Mouse (Mus musculus) left cerebral cortex, adult 9 months (tissue): Measurements from ENCODE around the gene Defb26.

Experiments
- DNase-seq, 2 experiments: peaks; one replicate each; pipeline ENCODE4 v3.0.0; 2022; ENCODE audit warnings: low spot score in 2 of 2

Defb26 gene

DNA sequence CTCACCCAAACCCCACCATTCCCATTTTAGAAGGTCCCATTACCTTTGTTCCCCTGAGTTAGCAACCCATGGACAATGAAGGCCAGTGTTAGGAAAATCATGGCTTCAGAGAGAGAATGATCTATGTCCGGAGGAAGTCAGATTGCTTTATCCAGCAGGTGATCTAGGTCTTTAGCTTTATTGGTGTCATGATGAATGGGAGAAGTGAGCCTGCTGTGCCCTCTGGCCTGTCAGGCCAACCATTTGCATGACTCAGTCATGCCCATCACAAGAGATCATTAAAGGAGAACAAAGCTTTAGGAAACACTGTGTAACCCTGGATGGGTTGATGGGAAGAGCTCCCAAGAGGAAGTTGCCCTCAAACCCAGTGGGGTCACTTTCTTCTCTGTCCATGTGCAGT, at the start of gene Defb26:
TSS of gene Defb26 (minus strand) at position 101 of the 400 bp plus-strand sequence.
- DNase-seq = no peak

DNA sequence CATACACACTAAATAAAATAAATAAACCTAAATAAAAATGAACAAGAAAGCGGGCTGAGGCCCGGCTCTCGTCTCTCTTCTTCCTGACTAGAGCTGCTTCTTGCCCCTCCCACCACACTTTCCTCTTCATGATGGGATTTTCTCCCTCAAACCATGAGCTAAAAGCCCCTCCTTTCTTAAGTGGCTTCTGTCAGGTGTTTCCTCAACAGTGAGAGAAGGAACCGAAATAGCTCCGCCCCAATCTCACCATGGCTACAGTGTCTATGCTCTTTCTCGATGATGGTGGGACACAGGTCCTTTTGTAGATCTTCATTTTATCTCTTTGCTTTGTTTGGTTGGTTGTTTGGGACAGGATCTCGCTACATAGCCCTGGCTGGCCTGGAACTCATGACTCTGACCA, 45.2 kb upstream of the Defb26 start:
- DNase-seq = no peak

DNA sequence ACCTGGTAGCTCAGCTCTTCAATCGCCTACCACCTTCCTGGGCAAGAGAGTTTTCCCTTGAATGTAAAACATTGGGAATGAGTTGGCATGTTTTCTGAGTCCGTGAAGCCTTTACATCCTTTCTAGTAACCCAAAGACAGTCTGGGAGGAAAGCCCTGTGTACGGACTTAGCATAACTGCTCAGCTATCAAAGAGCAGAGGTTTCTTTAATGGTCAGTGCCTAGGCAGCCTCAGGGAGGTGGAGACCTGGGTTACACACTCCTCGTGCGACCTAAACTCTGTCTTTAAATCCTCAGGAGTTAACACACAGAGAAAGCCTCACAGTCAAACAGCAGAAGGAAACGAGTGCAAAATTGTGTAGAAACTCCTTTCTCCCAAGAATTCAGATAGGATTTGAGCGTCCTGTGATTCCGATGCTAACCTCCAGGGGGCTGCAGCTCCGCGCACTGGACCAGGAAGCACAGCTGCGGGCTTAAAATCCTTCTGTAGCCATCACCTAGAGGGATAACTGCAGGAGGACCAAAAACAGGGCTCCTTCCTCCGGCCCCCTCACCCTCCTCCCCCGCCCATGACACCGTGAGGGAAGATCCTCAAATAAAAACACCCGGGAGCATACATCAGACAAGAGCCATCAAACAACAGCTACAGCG, 42.4 kb upstream of the Defb26 start:
- peak in 1 of 2 experiments; percentile 68 for DNase-seq

DNA sequence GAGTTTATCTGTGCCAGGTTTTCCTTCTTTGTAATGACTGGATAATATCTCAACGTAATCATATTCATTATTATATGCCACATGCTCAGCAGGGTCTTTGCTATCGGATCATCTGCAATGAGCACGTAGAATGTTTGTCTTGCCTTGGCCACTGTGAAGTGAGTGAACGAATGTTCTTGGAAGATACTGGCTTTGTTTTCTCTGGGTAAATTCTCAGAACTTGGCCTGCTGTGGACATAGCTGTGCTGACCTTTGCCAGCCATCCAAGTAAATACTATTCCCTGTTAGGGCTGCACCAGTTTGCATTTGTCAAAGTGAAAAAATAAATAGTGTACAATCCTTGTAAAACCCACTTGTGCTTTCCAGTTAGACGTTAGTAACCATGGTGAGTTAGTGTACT, 36.6 kb upstream of the Defb26 start:
- DNase-seq = no peak

DNA sequence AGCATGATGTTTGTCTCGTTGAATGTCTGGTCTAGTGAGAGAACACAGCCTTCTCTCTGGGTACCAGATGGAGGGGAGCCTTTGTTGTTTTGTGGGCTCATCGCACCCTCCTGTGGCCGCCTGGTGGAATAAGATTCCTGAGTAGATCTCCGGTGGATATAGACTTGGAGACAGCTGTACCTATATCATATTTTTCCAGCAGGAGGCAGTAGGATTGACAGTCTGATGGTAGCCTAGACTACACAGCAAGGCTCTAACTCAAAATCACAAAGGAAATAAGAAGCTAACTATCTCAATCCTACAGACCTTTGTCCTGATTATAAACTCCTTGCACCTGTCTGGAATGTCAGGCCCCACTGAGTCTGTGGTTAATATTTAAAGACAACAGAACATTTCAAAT, 33.2 kb upstream of the Defb26 start:
- DNase-seq = peak; percentile 15 to 48

DNA sequence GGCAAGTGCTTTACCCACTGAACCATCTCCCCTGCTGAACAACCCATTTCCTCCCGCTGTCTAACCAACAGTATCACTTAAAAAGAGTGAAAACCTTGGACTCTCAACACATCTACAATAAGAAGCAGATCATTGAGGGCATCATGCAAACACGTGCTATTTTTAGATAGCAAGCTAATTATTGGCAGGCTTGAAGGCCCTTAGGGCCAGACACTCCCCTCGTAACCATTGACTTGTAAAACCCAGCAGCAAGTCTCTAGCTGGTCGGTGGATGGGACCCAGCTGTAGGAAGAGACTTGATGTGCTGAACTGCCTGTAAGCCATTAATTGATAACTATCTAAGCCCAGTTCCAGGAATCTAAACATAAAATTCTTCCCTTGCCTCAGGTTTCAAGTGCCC, 32.0 kb upstream of the Defb26 start:
- DNase-seq = no peak

DNA sequence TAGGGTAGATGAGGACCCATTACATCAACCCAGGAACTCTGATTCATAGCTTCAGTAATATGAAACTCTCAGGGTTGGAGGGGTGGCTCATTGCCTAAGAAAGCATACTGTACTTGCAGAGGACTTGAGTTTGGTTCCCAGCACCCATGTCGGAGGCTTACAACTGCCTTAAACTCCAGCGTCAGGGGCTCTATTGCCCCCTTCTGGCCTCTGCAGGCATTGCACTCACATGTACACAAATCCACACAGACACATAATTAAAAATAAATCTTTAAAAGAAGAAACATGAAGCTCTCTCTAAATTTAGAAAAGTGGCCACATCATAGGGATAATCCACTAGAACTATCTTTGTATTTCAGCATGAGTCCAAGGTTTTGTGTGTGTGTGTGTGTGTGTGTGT, 31.4 kb upstream of the Defb26 start:
- no peak for DNase-seq

DNA sequence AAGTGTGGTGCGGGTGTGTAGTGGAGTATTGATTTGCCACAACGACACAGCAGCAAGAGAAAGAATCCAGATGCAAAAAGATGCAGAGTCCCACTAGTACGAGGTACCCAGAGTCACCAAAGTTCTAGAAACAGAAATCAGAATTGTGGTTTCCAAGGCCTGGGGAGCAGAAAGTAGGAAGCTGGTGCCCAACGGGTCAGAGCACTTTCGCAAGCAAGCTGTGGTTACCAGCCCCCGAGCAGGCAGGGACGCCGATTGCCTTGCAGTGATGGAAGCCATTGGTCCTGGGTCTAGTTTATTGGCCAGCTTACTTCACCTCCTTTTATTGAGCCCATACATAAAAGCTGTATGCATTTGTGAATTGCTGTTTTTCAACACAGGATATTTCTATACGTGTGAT, 30.5 kb upstream of the Defb26 start:
- DNase-seq = no peak

DNA sequence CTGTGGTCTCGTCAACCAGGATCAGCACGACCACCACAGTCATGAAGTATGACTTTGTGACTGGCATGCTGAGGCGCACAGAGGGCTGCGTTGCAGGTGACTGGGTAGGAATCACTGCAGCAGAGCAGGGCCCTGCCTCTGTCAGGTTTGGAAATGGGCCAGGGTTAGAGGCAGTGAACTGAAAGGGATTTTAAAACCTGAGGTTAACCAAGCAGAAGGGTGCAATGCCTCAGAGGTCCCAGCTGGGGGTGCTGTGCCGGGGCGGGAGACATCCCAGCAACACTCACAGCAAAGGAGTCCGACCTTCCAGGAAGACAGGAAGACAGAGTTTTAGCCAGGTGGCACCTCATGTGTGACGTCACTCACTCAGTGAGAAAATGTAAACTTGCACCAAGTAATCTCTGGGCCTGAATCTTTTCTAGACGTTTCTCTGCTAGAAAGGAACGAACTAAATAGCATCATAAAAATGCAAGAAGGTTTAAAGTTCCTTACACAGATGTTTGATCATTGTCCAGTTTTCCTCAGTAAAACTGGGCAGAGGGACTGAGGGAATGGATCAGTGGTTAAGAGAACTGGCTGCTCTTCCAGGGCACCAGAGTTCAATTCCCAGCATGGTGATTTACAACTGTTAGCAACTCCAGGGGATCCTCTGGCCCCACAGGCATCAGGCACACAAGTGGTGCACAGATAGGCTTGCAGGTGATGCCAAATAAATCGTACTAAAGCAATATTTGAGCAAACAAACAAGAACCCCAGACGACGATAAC, 28.6 kb upstream of the Defb26 start, which contains the start of gene Defb29:
TSS of gene Defb29 (minus strand) at position 155 of the 767 bp plus-strand sequence.
- DNase-seq = no peak

DNA sequence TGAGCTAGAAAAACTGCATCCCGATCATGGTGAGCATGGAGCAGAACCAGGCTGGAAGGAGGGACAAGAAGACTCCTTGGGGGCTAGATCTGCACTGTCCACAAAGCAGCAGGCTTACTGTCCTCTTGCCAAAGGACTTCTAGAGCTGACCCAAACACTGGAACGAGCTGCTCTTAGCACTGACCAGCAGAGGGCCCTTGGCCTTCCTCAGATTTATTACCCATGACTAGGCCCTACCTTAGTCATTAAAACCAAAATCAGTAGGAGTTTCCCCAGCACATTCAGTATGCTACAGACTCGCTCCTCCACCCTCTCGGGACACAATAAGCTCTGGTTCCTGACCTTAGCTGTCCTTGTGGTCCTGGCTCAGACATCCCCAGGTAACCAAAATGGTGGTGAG, 6.5 kb upstream of the Defb26 start, which contains the start of gene Defb28:
TSS of gene Defb28 (plus strand) at position 275 of the 400 bp plus-strand sequence.
- no peak for DNase-seq

DNA sequence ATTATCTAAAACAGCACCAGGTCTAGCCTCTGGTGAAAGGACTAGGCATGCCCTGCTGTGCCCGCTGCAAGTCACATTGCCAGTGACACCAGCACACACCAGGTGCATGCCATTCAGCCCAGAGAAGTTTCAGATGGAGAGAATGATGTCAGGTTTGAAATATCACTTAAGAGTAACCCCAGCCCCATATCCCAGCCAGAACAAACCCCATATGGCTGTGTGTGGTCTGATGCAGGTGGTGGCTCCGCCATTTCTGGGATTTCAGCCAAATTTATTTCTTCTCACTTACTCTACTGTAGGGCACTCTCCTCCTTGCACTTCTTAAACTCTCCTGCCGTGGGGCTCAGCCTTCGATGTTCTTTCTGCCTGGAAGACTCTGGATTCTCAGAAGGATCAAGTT, 4.6 kb upstream of the Defb26 start:
- no peak for DNase-seq

DNA sequence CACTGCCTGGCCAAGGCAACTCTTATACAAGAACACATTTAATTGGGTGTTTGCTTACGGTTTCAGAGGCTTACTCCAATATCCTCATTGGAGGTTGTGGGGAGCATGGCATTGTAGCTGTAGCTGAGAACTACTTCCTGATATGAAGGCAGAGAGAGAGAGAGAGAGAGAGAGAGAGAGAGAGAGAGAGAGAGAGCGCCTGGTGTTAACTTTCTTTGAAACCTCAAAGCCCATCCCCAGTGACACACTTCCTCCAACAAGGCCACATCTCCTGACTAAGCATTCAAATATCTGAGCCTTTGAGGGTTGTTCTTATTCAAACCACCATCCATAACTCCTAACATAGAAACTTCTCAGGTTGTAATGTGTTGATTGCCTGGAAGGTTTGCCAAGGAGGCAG, 7.5 kb downstream of the Defb26 start:
- no peak for DNase-seq

DNA sequence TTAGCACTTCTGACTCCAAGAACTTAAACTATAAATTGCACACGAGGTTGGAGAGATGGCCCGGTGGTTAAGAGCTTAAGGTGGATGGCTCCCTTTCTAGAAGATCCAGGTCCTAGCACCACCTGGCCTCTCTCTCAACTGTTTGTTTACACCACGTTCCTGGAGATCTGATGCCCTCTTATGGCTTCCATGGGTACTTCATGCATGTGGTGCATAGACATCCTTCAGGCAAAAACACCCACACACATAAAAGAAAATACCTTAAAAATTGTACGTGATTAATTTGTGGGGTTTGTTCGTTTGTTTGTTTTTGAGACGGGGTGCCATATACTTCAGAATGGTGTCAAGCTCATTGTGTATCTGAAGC, 10.6 kb downstream of the Defb26 start:
- DNase-seq = no peak

DNA sequence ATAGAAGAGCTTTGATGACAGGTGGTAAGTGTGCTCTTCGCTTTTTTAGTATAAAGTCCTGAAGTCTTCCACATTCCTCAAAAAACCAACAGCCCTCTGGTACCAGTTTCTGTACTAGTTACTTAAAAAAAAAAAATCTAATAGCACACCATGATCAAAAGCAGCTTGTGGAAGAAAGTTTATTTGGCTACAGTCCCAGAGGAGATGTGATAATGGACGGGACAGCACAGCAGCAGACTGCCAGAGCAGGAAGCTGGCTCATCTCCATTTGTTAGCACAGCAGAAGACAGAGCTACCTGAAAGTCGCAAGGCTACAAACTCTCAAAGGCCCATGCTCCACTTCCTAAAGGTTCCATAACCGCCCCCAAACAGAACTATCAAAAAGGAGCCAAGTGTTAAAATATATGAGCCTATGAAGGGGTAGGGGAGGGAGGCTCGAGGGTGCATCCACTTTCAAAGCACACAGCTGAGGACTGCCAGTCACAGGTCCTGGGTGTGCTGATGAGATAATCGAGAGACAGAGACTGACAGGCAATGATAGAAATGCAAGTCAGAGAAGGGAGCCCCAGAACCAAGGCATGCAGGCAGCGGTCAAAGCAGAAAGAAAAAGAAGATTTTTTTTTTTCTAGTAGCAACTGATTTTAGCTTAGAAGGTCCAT, 11.2 kb downstream of the Defb26 start:
- DNase-seq = no peak

DNA sequence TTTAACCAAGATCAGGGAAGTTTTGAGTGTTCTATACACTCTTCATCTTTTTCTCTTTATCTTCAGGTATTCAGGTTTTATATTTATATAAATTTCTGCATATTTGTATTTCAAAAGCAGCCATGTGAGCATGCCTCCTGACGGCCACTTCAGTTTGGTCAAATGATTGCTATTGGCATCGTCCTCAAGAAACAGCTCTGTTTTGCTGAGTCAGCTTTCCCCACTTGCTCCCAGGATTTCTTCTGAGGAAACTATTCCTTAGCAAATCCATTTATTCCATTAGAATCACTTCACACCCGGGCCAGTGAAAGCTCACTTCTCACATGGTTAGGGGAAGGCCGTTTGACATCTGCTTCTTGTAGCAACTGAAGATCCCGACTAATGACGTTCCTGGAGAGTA, 13.5 kb downstream of the Defb26 start:
- no peak for DNase-seq

DNA sequence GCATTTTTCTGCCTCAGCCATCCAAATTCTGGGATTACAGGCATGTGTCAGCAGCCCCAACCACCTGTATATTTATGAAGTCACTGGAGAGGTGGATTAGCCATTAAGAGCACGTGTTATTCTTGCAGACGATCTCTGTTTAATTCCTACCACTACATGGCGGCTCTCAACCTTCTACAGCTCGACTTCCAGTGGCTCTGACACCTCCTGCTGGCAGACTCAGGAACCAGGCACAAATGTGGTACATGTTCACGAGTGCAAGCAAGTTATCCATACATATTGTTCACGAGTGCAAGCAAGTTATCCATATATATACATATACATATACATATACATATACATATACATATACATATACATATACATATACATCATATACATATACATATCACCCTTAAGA, 18.3 kb downstream of the Defb26 start:
- no peak for DNase-seq

DNA sequence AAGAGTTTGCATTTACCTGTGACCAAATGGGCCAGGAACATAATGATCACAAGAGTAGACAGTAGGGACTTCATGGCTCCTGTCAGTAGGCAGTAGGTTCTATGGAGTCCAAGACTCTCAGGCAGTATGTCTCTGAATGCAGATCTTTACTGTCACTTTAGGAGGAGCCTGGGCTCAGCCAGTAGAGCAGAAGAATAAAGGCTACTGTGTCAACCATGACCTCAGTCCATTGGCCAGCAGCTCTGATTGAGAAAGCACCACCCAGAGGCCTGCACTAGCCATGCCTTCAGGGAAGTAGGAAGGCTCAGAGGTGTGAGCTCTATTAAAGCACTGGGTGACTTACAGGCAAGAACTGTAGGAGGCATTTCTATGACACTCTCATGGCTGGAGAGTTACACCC, 21.5 kb downstream of the Defb26 start, which contains the start of gene Defb22:
TSS of gene Defb22 (minus strand) at position 101 of the 400 bp plus-strand sequence.
- no peak for DNase-seq

DNA sequence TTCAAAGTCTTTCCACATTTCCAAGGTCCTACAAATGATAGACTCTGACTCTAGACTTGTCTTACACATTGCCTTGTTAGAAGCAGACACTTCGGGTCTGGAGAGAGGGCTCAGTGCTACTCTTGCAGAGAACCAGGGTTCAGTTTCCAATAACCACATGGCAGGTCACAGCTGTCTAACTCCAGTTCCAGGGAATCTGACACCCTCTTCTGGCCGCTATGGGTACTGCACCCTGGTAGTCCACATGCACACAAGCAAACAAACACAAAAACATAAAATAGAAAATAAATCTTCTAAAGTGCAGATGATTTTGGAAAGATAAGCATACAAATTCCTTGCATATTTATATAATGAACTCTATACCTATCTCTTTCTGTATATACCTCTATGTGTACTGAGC, 24.5 kb downstream of the Defb26 start:
- no peak for DNase-seq

DNA sequence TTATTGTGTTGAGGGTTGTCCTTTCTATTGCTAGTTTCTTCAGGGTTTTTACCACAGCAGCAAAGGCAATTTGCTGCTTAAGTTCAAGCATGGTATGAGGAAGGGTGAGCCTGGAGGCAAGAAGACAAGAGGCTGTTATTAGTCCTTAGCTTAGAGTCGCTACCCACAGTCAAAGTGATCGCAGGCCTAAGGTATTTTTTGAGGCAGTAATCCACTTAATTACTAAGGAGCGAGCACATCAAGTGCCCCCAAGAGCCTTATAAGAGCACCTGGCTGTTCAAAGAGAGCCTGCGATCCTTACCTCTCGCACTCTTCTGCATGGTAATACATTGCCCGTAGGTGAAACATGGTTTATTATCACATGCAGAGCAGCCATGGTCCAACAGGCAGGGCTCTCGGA, 29.8 kb downstream of the Defb26 start:
- no peak for DNase-seq

DNA sequence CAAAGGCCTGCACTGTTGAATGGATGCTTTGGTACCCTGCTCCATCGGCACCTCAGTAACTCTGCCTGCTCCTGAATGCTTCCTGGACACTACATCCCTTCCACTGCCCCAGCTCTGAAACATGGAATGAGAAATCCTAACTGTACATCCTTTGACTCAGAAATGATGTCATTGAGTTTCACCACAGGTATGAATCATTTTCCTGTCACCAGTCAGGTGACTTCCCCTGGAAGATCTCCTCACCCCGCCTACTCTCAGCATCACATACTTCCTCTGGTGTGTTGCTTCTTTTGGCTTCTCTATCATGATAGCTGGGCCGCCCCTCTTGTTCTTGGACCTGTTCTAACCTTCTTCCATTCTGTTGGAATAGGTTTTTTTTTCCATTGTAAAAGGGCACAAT, 30.6 kb downstream of the Defb26 start:
- DNase-seq = no peak

DNA sequence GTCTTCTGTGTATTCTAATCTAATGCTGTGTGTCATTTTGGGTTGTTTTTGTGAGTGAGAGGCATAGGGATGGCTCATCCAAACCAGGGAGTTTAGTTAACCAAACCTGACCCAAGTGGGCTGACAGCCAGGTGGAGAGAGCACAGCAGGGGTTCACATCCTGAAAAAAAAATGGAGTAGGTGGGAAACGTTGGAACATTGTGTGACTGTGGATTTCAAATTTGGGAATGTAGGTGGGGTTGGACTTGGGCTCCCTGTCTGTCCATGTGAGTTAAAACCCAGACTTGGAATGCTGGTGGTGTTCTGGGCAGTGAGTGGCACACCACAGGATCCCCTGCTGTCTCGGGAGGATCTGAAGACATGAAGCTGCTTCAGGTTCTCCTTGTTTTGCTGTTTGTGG, 34.7 kb downstream of the Defb26 start, which contains the start of gene Defb20:
TSS of gene Defb20 (plus strand) at position 301 of the 400 bp plus-strand sequence.
- no peak for DNase-seq

DNA sequence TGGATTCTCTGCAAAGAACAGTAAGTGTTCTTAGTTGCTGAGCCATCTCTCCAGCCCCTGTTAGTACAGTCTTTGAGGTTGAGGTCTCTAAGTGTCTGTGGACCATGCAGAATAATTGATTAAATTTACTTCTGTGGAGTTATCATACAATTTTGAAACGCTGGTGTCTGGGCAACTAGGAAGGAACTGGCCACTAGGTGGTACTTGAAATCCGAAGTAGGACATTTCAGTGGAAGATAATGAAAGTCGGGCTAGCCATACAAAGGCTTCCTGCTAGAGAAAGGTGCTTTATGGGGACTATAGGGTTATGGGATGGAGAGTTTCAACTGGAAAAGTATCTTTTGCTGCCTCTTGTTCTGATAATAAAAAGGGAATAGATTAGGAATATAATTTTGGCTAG, 39.1 kb downstream of the Defb26 start:
- no peak for DNase-seq

DNA sequence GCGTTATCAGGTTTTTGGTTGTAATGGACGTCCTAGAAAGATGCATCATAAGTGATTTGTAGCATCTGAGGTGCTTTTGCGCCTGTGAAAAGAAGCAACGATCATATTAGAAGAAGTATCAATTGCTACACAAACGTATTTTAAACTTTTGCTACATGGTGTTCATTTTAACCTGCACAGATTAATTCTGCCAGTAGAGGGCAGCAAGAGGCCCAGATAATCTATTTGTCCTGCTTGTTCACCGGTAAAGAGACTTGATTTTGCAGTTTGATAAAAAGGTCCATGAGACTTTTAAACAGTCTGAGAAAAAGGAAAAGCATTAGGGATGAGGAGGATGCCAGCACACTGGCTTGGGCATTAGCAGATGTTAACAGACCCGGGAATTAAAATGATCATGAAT, 40.5 kb downstream of the Defb26 start:
- peak in 1 of 2 experiments; percentile 70 for DNase-seq
